Mouse (Mus musculus): ENCODE data around the gene Spopl. TPM values are rescaled to one million over a fixed set of nuclear protein-coding genes. Genes with fewer than 3 reads are reported as not detected.
A peak's percentile ranks its signal among the peaks of the same experiment; 100 is the strongest.
"Not testable (repeated sequence)": the region's sequence is repeated elsewhere in the genome, so short reads cannot be mapped to it uniquely, and the experiment has no call there.

The Spopl gene
- 12.6 and 13.8 TPM in 2 replicates for polyA plus RNA-seq (2015; fragmentation: Nextera tagmentation; extraction: Ambion mirVana)

DNA sequence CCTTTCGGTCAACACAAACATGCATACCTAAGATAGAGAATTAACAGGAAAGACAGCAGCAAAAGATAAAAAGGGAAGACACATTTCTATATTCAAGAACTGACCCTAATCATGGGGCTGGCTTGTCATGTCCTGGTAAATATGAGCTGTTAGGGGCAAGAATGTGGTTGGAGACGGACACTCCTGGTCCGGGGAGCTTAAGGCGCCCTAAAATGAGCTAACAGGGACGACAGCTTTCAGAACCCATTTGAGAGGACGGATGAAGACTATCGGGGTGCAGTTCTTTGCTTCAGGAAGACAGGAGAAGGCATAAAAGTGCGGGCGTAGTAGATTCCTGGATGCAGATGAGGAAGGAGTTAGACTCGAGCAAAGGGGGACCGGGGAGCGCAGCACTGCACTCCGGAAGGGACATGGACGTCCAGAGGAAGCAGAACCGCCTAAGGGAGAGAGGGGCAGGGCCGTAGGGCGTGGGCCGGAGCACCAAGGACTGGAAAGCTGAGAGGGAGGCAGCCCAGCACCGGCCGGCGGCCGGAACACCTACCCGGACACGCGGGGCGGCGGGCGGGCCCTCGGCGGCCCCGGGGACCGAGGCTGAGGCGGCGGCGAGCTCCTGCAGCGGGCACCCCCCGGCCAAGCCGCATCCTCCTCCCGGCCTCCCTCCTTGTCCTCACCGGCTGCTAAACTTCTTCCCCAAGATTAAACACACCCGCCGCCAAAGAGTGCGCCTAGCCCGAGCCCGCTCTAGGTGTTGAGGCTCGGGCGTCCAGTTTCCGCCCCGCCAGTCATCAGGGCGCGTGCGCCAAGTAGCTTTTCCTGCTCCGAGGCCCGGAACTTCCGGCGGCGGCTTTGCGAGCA is at the start of gene Spopl:
Spopl (minus strand) TSS at position 805 of the 855 bp plus-strand sequence.
- peak within 1 kb of the TSS; percentile 90 for H3K9ac ChIP-seq
- H3K4me3 ChIP-seq (replicated peaks): peak within 1 kb of the TSS; percentile 98
- H3K36me3 ChIP-seq: no peaks in the 10 kb centered on the region
- H3K9me3 ChIP-seq (replicated peaks): no peaks in the 10 kb centered on the region
- WGBS: 2% methylated on average over 50 of the region's 58 CpGs
- peak within 1 kb of the TSS; percentile 67 for H3K4me2 ChIP-seq (replicated peaks)
- peak within 1 kb of the TSS; percentile 74; the same call in 1 of the 2 replicates for H3K27ac ChIP-seq (replicated peaks)
- H3K27me3 ChIP-seq: peaks cover 15% of the 10 kb centered on the region; the same call in 1 of the 2 replicates
- ATAC-seq (ENCODE audit: insufficient number of reproducible peaks, low FRiP score, low TSS enrichment, low read depth): peak; percentile 85
- peaks cover 8% of the 10 kb centered on the region for H3K4me1 ChIP-seq

- H3K9me3 ChIP-seq (replicated peaks): no peaks in the 10 kb centered on the region
- no peak overlapping the region for H3K4me3 ChIP-seq (replicated peaks)
- H3K27ac ChIP-seq (replicated peaks): no peak overlapping the region
- no peak overlapping the region for H3K4me2 ChIP-seq (replicated peaks)
- ATAC-seq (ENCODE audit: insufficient number of reproducible peaks, low FRiP score, low TSS enrichment, low read depth): no peak
- no peaks in the 10 kb centered on the region for H3K36me3 ChIP-seq
- no peak overlapping the region for H3K9ac ChIP-seq
- H3K27me3 ChIP-seq: no peaks in the 10 kb centered on the region
- no peaks in the 10 kb centered on the region for H3K4me1 ChIP-seq
These were observed 48.2 kb upstream of the Spopl start for GRCm38 (mm10) chr2:23620128-23620527.

DNA sequence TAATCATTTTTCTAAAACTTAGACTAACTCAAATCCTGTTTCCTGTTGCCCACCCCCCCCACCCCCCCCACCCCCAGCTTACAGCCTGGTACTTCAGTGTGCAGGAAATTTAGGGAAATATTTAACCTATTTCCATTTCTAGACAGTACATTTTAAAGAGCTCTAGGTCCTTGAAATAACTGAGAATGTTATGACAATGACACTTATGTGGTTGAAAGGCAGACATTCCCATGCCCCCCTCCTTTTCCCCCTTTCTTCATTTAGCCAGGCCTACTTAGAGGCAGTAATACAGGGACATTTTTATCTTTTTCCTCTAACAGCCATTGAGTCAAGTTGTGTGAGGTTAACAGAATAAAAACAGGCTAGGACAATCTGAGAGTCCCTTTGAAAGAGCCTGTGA is 46.1 kb upstream of the Spopl start:
- ATAC-seq (ENCODE audit: insufficient number of reproducible peaks, low FRiP score, low TSS enrichment, low read depth): no peak
- Histone ChIP-seq H3K36me3 (no peaks in the 10 kb centered on the region), H3K4me2 (replicated peaks) (no peak overlapping the region), H3K4me1 (no peaks in the 10 kb centered on the region), H3K27ac (replicated peaks) (no peak overlapping the region), H3K9ac (no peak overlapping the region), H3K4me3 (replicated peaks) (no peak overlapping the region), H3K9me3 (replicated peaks) (no peaks in the 10 kb centered on the region), H3K27me3 (no peaks in the 10 kb centered on the region)

- no peaks in the 10 kb centered on the region for H3K9me3 ChIP-seq (replicated peaks)
- H3K27me3 ChIP-seq: no peaks in the 10 kb centered on the region
- no peak for ATAC-seq (ENCODE audit: insufficient number of reproducible peaks, low FRiP score, low TSS enrichment, low read depth)
- H3K4me1 ChIP-seq: no peaks in the 10 kb centered on the region
- H3K36me3 ChIP-seq: no peaks in the 10 kb centered on the region
- no peak overlapping the region for H3K27ac ChIP-seq (replicated peaks)
- no peak overlapping the region for H3K4me2 ChIP-seq (replicated peaks)
- H3K4me3 ChIP-seq (replicated peaks): no peak overlapping the region
- no peak overlapping the region for H3K9ac ChIP-seq
These were observed 33.5 kb upstream of the Spopl start for GRCm38 (mm10) chr2:23605391-23605790.

DNA sequence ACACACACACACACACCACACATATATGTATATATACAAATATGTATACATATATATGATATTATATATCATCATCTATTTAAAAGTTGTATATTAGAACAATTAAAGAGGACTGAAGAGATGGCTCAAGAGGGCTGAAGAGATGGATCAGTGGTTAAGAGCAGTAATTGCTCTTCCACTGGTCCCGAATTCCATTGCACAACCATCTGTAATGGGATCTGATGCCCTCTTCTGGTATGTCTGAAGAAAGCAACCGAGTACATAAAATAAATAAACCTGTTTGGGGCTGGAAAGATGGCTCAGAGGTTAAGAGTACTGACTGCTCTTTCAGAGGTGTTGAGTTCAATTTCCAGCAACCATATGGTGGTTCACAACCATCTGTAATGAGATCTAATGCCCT is 16.9 kb upstream of the Spopl start:
- H3K27ac ChIP-seq (replicated peaks): no peak overlapping the region
- H3K36me3 ChIP-seq: no peaks in the 10 kb centered on the region
- H3K4me3 ChIP-seq (replicated peaks): no peak overlapping the region
- no peak for ATAC-seq (ENCODE audit: insufficient number of reproducible peaks, low FRiP score, low TSS enrichment, low read depth)
- WGBS: 50% methylated on average over 2 of the region's 2 CpGs
- H3K4me1 ChIP-seq: no peaks in the 10 kb centered on the region
- H3K9me3 ChIP-seq (replicated peaks): no peaks in the 10 kb centered on the region
- H3K27me3 ChIP-seq: no peaks in the 10 kb centered on the region
- H3K4me2 ChIP-seq (replicated peaks): no peak overlapping the region
- no peak overlapping the region for H3K9ac ChIP-seq

DNA sequence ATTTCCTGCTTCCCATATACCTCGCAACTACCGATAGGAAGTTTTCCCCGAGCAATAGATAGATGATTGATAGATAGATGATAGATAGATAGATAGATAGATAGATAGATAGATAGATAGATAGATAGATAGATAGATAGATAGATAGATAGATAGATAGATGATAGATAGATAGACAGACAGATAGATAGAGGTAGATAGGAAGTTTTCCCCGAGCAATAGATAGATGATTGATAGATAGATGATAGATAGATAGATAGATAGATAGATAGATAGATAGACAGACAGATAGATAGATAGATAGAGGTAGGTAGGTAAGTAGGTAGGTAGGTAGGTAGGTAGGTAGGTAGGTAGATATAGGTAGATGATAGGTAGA is 239 bp upstream of the Spopl start:
- peak overlapping the region; percentile 67 for H3K4me2 ChIP-seq (replicated peaks)
- peak overlapping the region; percentile 98 for H3K4me3 ChIP-seq (replicated peaks)
- not testable (repeated sequence) for H3K4me1 ChIP-seq; H3K9me3 ChIP-seq (replicated peaks); H3K36me3 ChIP-seq; ATAC-seq (ENCODE audit: insufficient number of reproducible peaks, low FRiP score, low TSS enrichment, low read depth); H3K9ac ChIP-seq; H3K27ac ChIP-seq (replicated peaks)
- 21% methylated on average over 4 of the region's 4 CpGs for WGBS
- H3K27me3 ChIP-seq: peaks cover 15% of the 10 kb centered on the region; the same call in 1 of the 2 replicates

- Histone ChIP-seq H3K27ac (replicated peaks) (no peak overlapping the region), H3K4me3 (replicated peaks) (peak overlapping the region; percentile 98), H3K36me3 (no peaks in the 10 kb centered on the region), H3K27me3 (peaks cover 15% of the 10 kb centered on the region; the same call in 1 of the 2 replicates), H3K4me1 (peaks cover 8% of the 10 kb centered on the region), H3K4me2 (replicated peaks) (peak overlapping the region; percentile 67), H3K9me3 (replicated peaks) (no peaks in the 10 kb centered on the region), H3K9ac (no peak overlapping the region)
- ATAC-seq (ENCODE audit: insufficient number of reproducible peaks, low FRiP score, low TSS enrichment, low read depth): no peak
- WGBS: 83% methylated on average over 4 of the region's 4 CpGs
These were observed 1.3 kb downstream of the Spopl start for GRCm38 (mm10) chr2:23570563-23570962.

- Histone ChIP-seq H3K27me3 (peaks cover 9% of the 10 kb centered on the region; the same call in 1 of the 2 replicates), H3K9ac (no peak overlapping the region), H3K9me3 (replicated peaks) (no peaks in the 10 kb centered on the region), H3K36me3 (no peaks in the 10 kb centered on the region), H3K27ac (replicated peaks) (no peak overlapping the region), H3K4me1 (peaks cover 8% of the 10 kb centered on the region), H3K4me2 (replicated peaks) (no peak overlapping the region), H3K4me3 (replicated peaks) (no peak overlapping the region)
- ATAC-seq (ENCODE audit: insufficient number of reproducible peaks, low FRiP score, low TSS enrichment, low read depth): no peak
- 85% methylated on average over 1 of the region's 1 CpGs for WGBS
These were observed 3.1 kb downstream of the Spopl start for GRCm38 (mm10) chr2:23568775-23569174.

DNA sequence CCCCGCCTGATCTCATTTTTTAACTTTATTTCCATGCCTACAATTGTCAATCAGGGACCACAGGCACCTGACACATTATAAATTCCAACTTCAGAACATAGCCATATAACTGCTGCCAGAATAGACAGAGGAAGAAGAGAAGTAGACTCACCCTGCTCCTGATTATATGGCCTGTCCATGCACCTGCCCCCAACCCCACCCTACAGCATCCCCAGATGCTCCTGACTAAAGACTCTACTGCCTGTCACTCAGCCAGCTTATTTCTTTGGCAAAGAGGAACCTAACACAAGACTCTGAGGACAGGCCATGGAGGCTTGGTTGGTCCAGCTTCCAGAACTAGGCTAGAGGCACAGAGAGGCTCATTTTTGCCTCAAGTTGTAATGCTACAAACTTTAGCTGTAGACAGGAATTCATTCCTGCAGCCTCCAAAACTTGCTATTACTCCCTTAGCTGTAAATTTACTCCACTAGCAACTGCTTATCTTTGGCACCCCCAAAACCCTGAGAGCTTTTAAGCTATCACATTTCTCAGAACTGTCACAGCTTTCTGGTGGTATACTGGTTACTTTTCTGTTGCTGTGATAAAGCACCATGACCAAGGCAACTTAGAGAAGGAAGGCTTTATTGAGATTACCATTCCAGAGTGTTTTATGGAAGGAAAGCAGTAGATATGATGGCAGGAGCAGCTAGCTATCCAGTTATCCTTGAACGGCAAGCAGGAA is 6.7 kb downstream of the Spopl start:
- Histone ChIP-seq H3K4me3 (replicated peaks) (no peak overlapping the region), H3K36me3 (no peaks in the 10 kb centered on the region), H3K27me3 (no peaks in the 10 kb centered on the region), H3K27ac (replicated peaks) (no peak overlapping the region), H3K4me2 (replicated peaks) (no peak overlapping the region), H3K9me3 (replicated peaks) (no peaks in the 10 kb centered on the region), H3K4me1 (no peaks in the 10 kb centered on the region), H3K9ac (no peak overlapping the region)
- no peak for ATAC-seq (ENCODE audit: insufficient number of reproducible peaks, low FRiP score, low TSS enrichment, low read depth)
- 92% methylated on average over 2 of the region's 2 CpGs for WGBS

GRCm38 (mm10) chr2:23562898-23563297 is 9.0 kb downstream of the Spopl start:
- Histone ChIP-seq H3K9ac (no peak overlapping the region), H3K27ac (replicated peaks) (no peak overlapping the region), H3K4me3 (replicated peaks) (no peak overlapping the region), H3K4me1 (no peaks in the 10 kb centered on the region), H3K4me2 (replicated peaks) (no peak overlapping the region), H3K9me3 (replicated peaks) (no peaks in the 10 kb centered on the region), H3K36me3 (no peaks in the 10 kb centered on the region), H3K27me3 (no peaks in the 10 kb centered on the region)
- no peak for ATAC-seq (ENCODE audit: insufficient number of reproducible peaks, low FRiP score, low TSS enrichment, low read depth)
- 92% methylated on average over 3 of the region's 3 CpGs for WGBS

- no peak overlapping the region for H3K9ac ChIP-seq
- H3K4me3 ChIP-seq (replicated peaks): no peak overlapping the region
- no peaks in the 10 kb centered on the region for H3K9me3 ChIP-seq (replicated peaks)
- WGBS: 90% methylated on average over 2 of the region's 2 CpGs
- no peak overlapping the region for H3K4me2 ChIP-seq (replicated peaks)
- no peaks in the 10 kb centered on the region for H3K4me1 ChIP-seq
- no peak for ATAC-seq (ENCODE audit: insufficient number of reproducible peaks, low FRiP score, low TSS enrichment, low read depth)
- H3K36me3 ChIP-seq: no peaks in the 10 kb centered on the region
- H3K27me3 ChIP-seq: no peaks in the 10 kb centered on the region
- no peak overlapping the region for H3K27ac ChIP-seq (replicated peaks)
These were observed 12.7 kb downstream of the Spopl start for GRCm38 (mm10) chr2:23559186-23559585.
